ENCODE assay signal across 11 mouse cellular contexts in the genomic region with DNA sequence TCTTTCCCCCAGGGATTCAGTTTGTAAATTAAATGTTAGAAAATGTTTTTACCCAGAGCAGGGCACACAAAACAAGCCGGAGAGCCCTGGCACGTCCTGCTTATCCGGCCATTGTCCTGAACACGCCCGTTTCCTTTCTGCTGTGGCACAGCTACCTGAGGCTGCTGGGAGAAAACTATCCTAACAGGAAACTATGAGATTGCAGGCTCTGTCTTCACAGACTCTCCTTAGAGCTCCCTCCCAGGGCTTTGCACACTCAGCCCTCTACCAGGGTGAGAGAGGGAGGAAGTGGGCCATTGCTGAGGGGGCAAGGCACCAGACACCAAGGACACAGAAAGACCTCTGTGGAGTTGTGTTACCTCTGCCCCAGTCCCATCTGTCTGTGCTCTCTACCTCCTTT. TPM values are rescaled to one million over a fixed set of nuclear protein-coding genes. Genes with fewer than 3 reads are reported as not detected.
DNase-seq lines count a peak whose midpoint lies in the region; ATAC-seq and TF ChIP-seq lines count a peak whose summit lies in the region.
"Had no signal": no experiment of that assay in that cellular context is flagged by ENCODE, and none has a peak within 500 bp of the region (broad histone marks: within the 10 kb centered on the region; RNA-seq: fewer than 3 reads in every experiment).

No protein-coding gene starts in this region.

- 54% methylated on average over 5 of the region's 5 CpGs for WGBS in heart, embryonic 14.5 days
- 18% methylated on average over 5 of the region's 5 CpGs for WGBS in bone marrow, adult 2 months
- WGBS in lung, adult 2 months: 46% methylated on average over 5 of the region's 5 CpGs
- WGBS in cerebellum, adult 2 months: 91% methylated on average over 5 of the region's 5 CpGs

- no peak overlapping the region for H3K9ac ChIP-seq in heart, embryonic 14.5 days (ENCODE audit: low read length)

- no peaks in the 10 kb centered on the region for H3K36me3 ChIP-seq in heart, embryonic 14.5 days (ENCODE audit: control insufficient read depth, insufficient read depth, low read length)

- no peak for TF ChIP-seq CTCF in bone marrow, adult 2 months (IDR thresholded peaks at IDR 0.05; ENCODE audit: control insufficient read depth, insufficient read depth, low read length)
- TF ChIP-seq CTCF in lung, adult 2 months (IDR thresholded peaks at IDR 0.05; ENCODE audit: insufficient read depth, low read length): no peak
- no peak for TF ChIP-seq CTCF in cerebellum, adult 2 months (IDR thresholded peaks at IDR 0.05; ENCODE audit: borderline replicate concordance, insufficient read depth, low read depth, low read length)

- no peak overlapping the region for H3K4me2 ChIP-seq in heart, embryonic 14.5 days (ENCODE audit: low read length)

- ATAC-seq in heart, embryonic 14.5 days (ENCODE audit: insufficient number of reproducible peaks, insufficient read depth, low FRiP score, low read depth): 0 out of 2 replicates have a peak, but pooled peaks have one; percentile 23
- peak; percentile 57 for ATAC-seq in granulocyte monocyte progenitor cell, adult 5-6 weeks (replicated peaks; ENCODE audit: poor library complexity, severe bottlenecking)
- ATAC-seq: CD4-positive, CD25-positive, alpha-beta regulatory T cell, adult 4 months had no signal

- H3K4me1 ChIP-seq in heart, embryonic 14.5 days (ENCODE audit: control insufficient read depth in 2 of 2, insufficient read depth in 2 of 2, low read length in 2 of 2): no peaks in the 10 kb centered on the region; a peak in 1 of 4 replicates
- peaks cover 8% of the 10 kb centered on the region for H3K4me1 ChIP-seq in bone marrow, adult 2 months (ENCODE audit: control insufficient read depth, insufficient read depth, low read length)
- peaks cover 31% of the 10 kb centered on the region for H3K4me1 ChIP-seq in lung, adult 2 months (ENCODE audit: control insufficient read depth, insufficient read depth, low read length)
- no peaks in the 10 kb centered on the region for H3K4me1 ChIP-seq in cerebellum, adult 2 months (ENCODE audit: control insufficient read depth, insufficient read depth, low read length)

- H3K27me3 ChIP-seq in heart, embryonic 14.5 days (ENCODE audit: control insufficient read depth, insufficient read depth, low read length): no peaks in the 10 kb centered on the region
- H3K27me3 ChIP-seq in cerebellum, adult 2 months (ENCODE audit: control insufficient read depth, insufficient read depth, low read length): no peaks in the 10 kb centered on the region

- no peak for TF ChIP-seq POLR2A in bone marrow, adult 2 months (IDR thresholded peaks at IDR 0.05; ENCODE audit: borderline replicate concordance, control insufficient read depth, low read depth, low read length)
- TF ChIP-seq POLR2A in lung, adult 2 months (IDR thresholded peaks at IDR 0.05; ENCODE audit: borderline replicate concordance, extremely low read depth, low read depth, low read length): peak; percentile 48; the same call in 1 of the 2 replicates
- TF ChIP-seq POLR2A in cerebellum, adult 2 months (IDR thresholded peaks at IDR 0.05; ENCODE audit: borderline replicate concordance, insufficient read depth, low read length): no peak

- peak overlapping the region; percentile 73 to 74 for H3K27ac ChIP-seq in heart, embryonic 14.5 days (replicated peaks in 1 of 2; ENCODE audit: control insufficient read depth in 1 of 2, insufficient read depth in 1 of 2, low read depth in 2 of 2, low read length in 2 of 2)
- H3K27ac ChIP-seq in bone marrow, adult 2 months (ENCODE audit: control insufficient read depth, insufficient read depth, low read depth, low read length, poor library complexity): peak overlapping the region; percentile 76
- H3K27ac ChIP-seq in cerebellum, adult 2 months (ENCODE audit: insufficient read depth, low read length): no peak overlapping the region

- H3K9me3 ChIP-seq in heart, embryonic 14.5 days (ENCODE audit: control insufficient read depth, low read length): no peaks in the 10 kb centered on the region

- H3K4me3 ChIP-seq in heart, embryonic 14.5 days (ENCODE audit: control insufficient read depth in 1 of 2, insufficient read depth in 1 of 2, low read depth in 1 of 2, low read length in 2 of 2): no peak overlapping the region
- H3K4me3 ChIP-seq in bone marrow, adult 2 months (replicated peaks; ENCODE audit: control insufficient read depth, low read depth, low read length): no peak overlapping the region
- H3K4me3 ChIP-seq in lung, adult 2 months (replicated peaks; ENCODE audit: extremely low read depth, low read depth, low read length): no peak overlapping the region
- no peak overlapping the region for H3K4me3 ChIP-seq in cerebellum, adult 2 months (replicated peaks; ENCODE audit: insufficient read depth, low read depth, low read length)

- no peak for DNase-seq in heart, postnatal 25 days (ENCODE audit: low spot score)
- DNase-seq in lung, adult 2 months: no peak
- no peak for DNase-seq in cerebellum, adult 18-20 months
- no peak for DNase-seq in gastrocnemius, adult 8-10 months (ENCODE audit: low spot score in 2 of 2)
- no peak for DNase-seq in cerebellum, adult 2 months
- DNase-seq: right cerebral cortex, postnatal 14 days had no signal

- intact Hi-C loops in heart, postnatal 25 days (cut with DNase I): no loop called here

RNA-seq across cellular contexts. Expression of gene Tnfrsf1a, which starts 8.9 kb away (rescaled TPM):
- 41.4 and 43.5 TPM in 2 replicates for polyA plus RNA-seq in heart, embryonic 14.5 days (2014; fragmentation: Nextera tagmentation; extraction: Ambion mirVana)
- 10 to 100 TPM; 53.2 to 60.8 TPM for total RNA-seq in heart, postnatal 25 days (2021)
- 18.4 and 63.5 TPM in 2 replicates for polyA plus RNA-seq in bone marrow, adult 2 months (2011; ENCODE audit: insufficient read depth, insufficient read length, low replicate concordance, missing spikeins)
- total RNA-seq in granulocyte monocyte progenitor cell, adult 5-6 weeks (2014; fragmentation: Nextera tagmentation): 89.1 and 104 TPM in 2 replicates
- 54.4 and 88.8 TPM in 2 replicates for total RNA-seq in granulocyte monocyte progenitor cell, adult 5-6 weeks (2017)
- polyA plus RNA-seq in lung, adult 2 months (2012; rRNA removed): 186 and 200 TPM in 2 replicates
- 10 to 100 TPM; 13.1 to 22.3 (median 16.3) TPM for total RNA-seq in gastrocnemius, adult 8-10 months (2022)
- 11.4 and 11.8 TPM in 2 replicates for polyA plus RNA-seq in cerebellum, adult 2 months (2012; rRNA removed)

RNA-seq across cellular contexts. Expression of gene Scnn1a, which starts 19.8 kb away (rescaled TPM):
- polyA plus RNA-seq in heart, embryonic 14.5 days (2014; fragmentation: Nextera tagmentation; extraction: Ambion mirVana): 0.65 and 1.00 TPM in 2 replicates
- total RNA-seq in heart, postnatal 25 days (2021): under 1 TPM; 0.70 TPM
- 1.7 and 5.6 TPM in 2 replicates for polyA plus RNA-seq in bone marrow, adult 2 months (2011; ENCODE audit: insufficient read depth, insufficient read length, low replicate concordance, missing spikeins)
- 16.2 and 18.9 TPM in 2 replicates for total RNA-seq in granulocyte monocyte progenitor cell, adult 5-6 weeks (2014; fragmentation: Nextera tagmentation)
- total RNA-seq in granulocyte monocyte progenitor cell, adult 5-6 weeks (2017): 1.4 and 1.8 TPM in 2 replicates
- polyA plus RNA-seq in lung, adult 2 months (2012; rRNA removed): 245 and 249 TPM in 2 replicates
- under 1 TPM; 0.17 to 0.19 (median 0.17) TPM for total RNA-seq in gastrocnemius, adult 8-10 months (2022)
- 0.67 and 0.74 TPM in 2 replicates for polyA plus RNA-seq in cerebellum, adult 2 months (2012; rRNA removed)
- polyA plus RNA-seq: CD4-positive, CD25-positive, alpha-beta regulatory T cell, adult 4 months had no signal

RNA-seq across cellular contexts. Expression of gene Ltbr, which starts 26.6 kb away (rescaled TPM):
- polyA plus RNA-seq in heart, embryonic 14.5 days (2014; fragmentation: Nextera tagmentation; extraction: Ambion mirVana): 38.5 and 41.5 TPM in 2 replicates
- 10 to 100 TPM; 27.4 to 31.8 TPM for total RNA-seq in heart, postnatal 25 days (2021)
- 12.4 and 23.2 TPM in 2 replicates for polyA plus RNA-seq in bone marrow, adult 2 months (2011; ENCODE audit: insufficient read depth, insufficient read length, low replicate concordance, missing spikeins)
- total RNA-seq in granulocyte monocyte progenitor cell, adult 5-6 weeks (2014; fragmentation: Nextera tagmentation): 36.4 and 50.3 TPM in 2 replicates
- total RNA-seq in granulocyte monocyte progenitor cell, adult 5-6 weeks (2017): 29.9 and 36.3 TPM in 2 replicates
- 107 and 116 TPM in 2 replicates for polyA plus RNA-seq in lung, adult 2 months (2012; rRNA removed)
- total RNA-seq in gastrocnemius, adult 8-10 months (2022): 10 to 100 TPM; 14.7 to 19.7 (median 19.3) TPM
- 12.1 and 12.5 TPM in 2 replicates for polyA plus RNA-seq in cerebellum, adult 2 months (2012; rRNA removed)

RNA-seq across cellular contexts. Expression of gene Plekhg6, which starts 40.3 kb away (rescaled TPM):
- polyA plus RNA-seq in heart, embryonic 14.5 days (2014; fragmentation: Nextera tagmentation; extraction: Ambion mirVana): 0.05 TPM in 1 of 2 replicates, not detected in the other
- not detected for total RNA-seq in heart, postnatal 25 days (2021)
- polyA plus RNA-seq in bone marrow, adult 2 months (2011; ENCODE audit: insufficient read depth, insufficient read length, low replicate concordance, missing spikeins): 0.45 TPM in 1 of 2 replicates, not detected in the other
- total RNA-seq in granulocyte monocyte progenitor cell, adult 5-6 weeks (2014; fragmentation: Nextera tagmentation): not detected in 2 replicates
- not detected in 2 replicates for total RNA-seq in granulocyte monocyte progenitor cell, adult 5-6 weeks (2017)
- polyA plus RNA-seq in lung, adult 2 months (2012; rRNA removed): 1.3 and 2.6 TPM in 2 replicates
- not detected for total RNA-seq in gastrocnemius, adult 8-10 months (2022)
- 0.06 and 0.10 TPM in 2 replicates for polyA plus RNA-seq in cerebellum, adult 2 months (2012; rRNA removed)

RNA-seq across cellular contexts. Expression of gene Tuba3a, which starts 54.4 kb away (rescaled TPM):
- not detected in 2 replicates for polyA plus RNA-seq in heart, embryonic 14.5 days (2014; fragmentation: Nextera tagmentation; extraction: Ambion mirVana)
- total RNA-seq in heart, postnatal 25 days (2021): not detected
- not detected in 2 replicates for polyA plus RNA-seq in bone marrow, adult 2 months (2011; ENCODE audit: insufficient read depth, insufficient read length, low replicate concordance, missing spikeins)
- total RNA-seq in granulocyte monocyte progenitor cell, adult 5-6 weeks (2014; fragmentation: Nextera tagmentation): not detected in 2 replicates
- not detected in 2 replicates for total RNA-seq in granulocyte monocyte progenitor cell, adult 5-6 weeks (2017)
- 0.17 and 0.19 TPM in 2 replicates for polyA plus RNA-seq in lung, adult 2 months (2012; rRNA removed)
- not detected for total RNA-seq in gastrocnemius, adult 8-10 months (2022)
- not detected in 2 replicates for polyA plus RNA-seq in cerebellum, adult 2 months (2012; rRNA removed)
- total RNA-seq: left cerebral cortex, postnatal 36 days had no signal

Comparison
In these comparisons a context has a peak if more than half of its experiments do, and no peak if none do; other contexts are left out.
1. RNA of gene Scnn1a, which starts 19.8 kb away (polyA plus RNA-seq): 245 to 249 TPM in lung, adult 2 months; 1.7 to 5.6 TPM in bone marrow, adult 2 months, 0.65 to 1.00 TPM in heart, embryonic 14.5 days and 0.67 to 0.74 TPM in cerebellum, adult 2 months; every median in the first group is over 10 times any median in the second.